Mouse (Mus musculus): ENCODE data around the gene Zfp276. TPM values are rescaled to one million over a fixed set of nuclear protein-coding genes. Genes with fewer than 3 reads are reported as not detected.
"Not testable (repeated sequence)": the region's sequence is repeated elsewhere in the genome, so short reads cannot be mapped to it uniquely, and the experiment has no call there.

Zfp276 gene
- total and polyA plus RNA-seq, 3 experiments = 7.1 to 15.0 (median 8.6) TPM

- no peak for DNase-seq (ENCODE audit: low spot score)
- ATAC-seq (ENCODE audit: extremely low read depth, insufficient number of reproducible peaks, low FRiP score, poor library complexity, severe bottlenecking) = no peak
These were observed 33.1 kb upstream of the Zfp276 start for GRCm38 (mm10) chr8:123220917-123221316.

DNA sequence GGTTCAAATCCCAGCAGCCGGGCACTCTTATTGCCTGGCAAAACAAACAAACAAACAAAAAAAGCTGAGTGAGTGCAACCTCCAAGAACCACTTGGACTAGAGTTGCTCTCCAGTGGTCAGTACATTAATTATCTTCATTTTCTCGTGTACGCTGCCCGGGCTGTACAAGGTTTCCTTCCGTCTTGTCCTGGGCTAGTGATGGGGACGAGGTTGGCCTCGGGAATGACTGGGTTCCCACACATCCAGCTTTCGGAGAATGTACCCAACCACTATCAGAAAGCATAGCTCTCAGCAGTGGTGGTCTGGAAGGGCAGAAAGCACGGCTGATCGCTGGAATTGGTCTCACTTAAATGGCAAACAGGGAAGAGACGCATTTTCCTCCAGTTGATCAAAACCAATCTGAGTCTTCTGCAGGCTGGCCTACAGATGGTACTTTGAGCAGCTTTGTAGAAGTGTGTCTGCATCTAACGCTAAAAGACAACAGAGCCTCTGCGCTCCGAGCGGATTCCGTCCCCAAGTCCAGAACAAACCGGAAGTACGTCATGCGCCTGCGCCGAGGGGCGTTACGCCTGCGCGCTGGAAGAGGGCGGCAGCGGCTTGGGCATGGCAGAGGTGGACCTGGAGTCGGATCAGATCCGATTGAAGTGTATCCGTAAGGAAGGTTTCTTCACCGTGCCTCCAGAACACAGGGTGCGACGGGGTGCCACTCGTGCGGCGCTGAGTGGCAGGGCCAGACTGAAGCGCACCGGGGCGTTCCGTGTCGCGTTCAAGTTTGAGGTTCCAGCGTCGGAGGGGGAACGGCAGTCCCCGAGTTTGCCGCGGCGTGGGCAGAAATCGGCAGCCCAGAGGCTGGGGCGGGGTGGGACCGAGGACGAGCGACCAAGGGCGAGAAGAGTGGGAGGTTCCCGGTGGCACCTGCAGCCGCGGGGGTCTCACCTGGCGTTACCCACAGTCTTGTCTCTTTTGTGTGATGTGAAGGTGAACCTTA lies 29.4 kb upstream of the Zfp276 start, which contains the start of gene Cdk10:
Cdk10 (plus strand) TSS at position 565 of the 989 bp plus-strand sequence.
- peak; percentile 91 for DNase-seq (ENCODE audit: low spot score)
- peak; percentile 87 for ATAC-seq (ENCODE audit: extremely low read depth, insufficient number of reproducible peaks, low FRiP score, poor library complexity, severe bottlenecking)
- H3K27me3 ChIP-seq (ENCODE audit: insufficient read depth, low read length) = peaks cover 4% of the 10 kb centered on the region; the same call in 1 of the 2 replicates
- H3K9me3 ChIP-seq (replicated peaks) = no peaks in the 10 kb centered on the region
- TF ChIP-seq POLR2AphosphoS5 (IDR thresholded peaks at IDR 0.05; ENCODE audit: insufficient replicate concordance, low read depth, low read length) = no peak
- TF ChIP-seq GATA1 (IDR thresholded peaks at IDR 0.05; ENCODE audit: borderline replicate concordance, low read length) = no peak
- TF ChIP-seq GATA2 (IDR thresholded peaks at IDR 0.05; ENCODE audit: borderline replicate concordance, low read depth, low read length) = no peak
- no peak for TF ChIP-seq TAL1 (conservative IDR thresholded peaks at IDR 0.05; ENCODE audit: low read depth, low read length)
- TF ChIP-seq CTCF (IDR thresholded peaks at IDR 0.05; ENCODE audit: low read depth, low read length) = no peak
- H3K36me3 ChIP-seq (replicated peaks) = peaks cover 38% of the 10 kb centered on the region
- peak within 1 kb of the TSS; percentile 93 for H3K4me3 ChIP-seq (ENCODE audit: low read depth, low read length)
- peaks cover 20% of the 10 kb centered on the region for H3K4me1 ChIP-seq (ENCODE audit: insufficient read depth, low read depth, low read length)

More at GRCm38 (mm10) chr8:123220917-123221316, 33.1 kb upstream of the Zfp276 start:
- no peaks in the 10 kb centered on the region for H3K9me3 ChIP-seq (replicated peaks)
- H3K4me3 ChIP-seq (ENCODE audit: low read depth, low read length) = no peak overlapping the region
- H3K27me3 ChIP-seq (ENCODE audit: insufficient read depth, low read length) = peaks cover 17% of the 10 kb centered on the region
- TF ChIP-seq GATA1 (IDR thresholded peaks at IDR 0.05; ENCODE audit: borderline replicate concordance, low read length) (no peak), GATA2 (IDR thresholded peaks at IDR 0.05; ENCODE audit: borderline replicate concordance, low read depth, low read length) (no peak), TAL1 (conservative IDR thresholded peaks at IDR 0.05; ENCODE audit: low read depth, low read length) (no peak), POLR2AphosphoS5 (IDR thresholded peaks at IDR 0.05; ENCODE audit: insufficient replicate concordance, low read depth, low read length) (no peak), CTCF (IDR thresholded peaks at IDR 0.05; ENCODE audit: low read depth, low read length) (no peak)
- peaks cover 2% of the 10 kb centered on the region for H3K36me3 ChIP-seq (replicated peaks)
- peaks cover 28% of the 10 kb centered on the region for H3K4me1 ChIP-seq (ENCODE audit: insufficient read depth, low read depth, low read length)

DNA sequence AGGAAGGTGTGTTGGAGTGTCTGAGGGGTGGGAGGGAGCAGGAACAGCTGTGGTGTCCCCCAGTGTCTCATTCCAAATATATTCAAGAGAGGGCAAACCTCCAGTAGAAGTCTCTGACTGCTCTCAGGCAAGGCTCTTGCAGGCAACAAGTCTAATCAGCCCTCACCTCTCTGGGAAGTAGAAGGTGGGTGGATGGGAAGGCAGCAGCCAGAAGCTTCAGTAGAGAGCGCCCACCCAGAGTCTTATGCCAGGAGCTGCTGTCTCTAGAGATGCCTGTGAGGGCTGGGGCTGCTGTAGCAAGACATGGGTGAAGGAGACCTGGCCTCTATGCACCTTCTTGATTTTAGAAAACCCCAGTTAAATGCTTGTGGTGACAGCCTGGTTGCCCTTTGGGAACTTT lies 25.6 kb upstream of the Zfp276 start:
- DNase-seq (ENCODE audit: low spot score) (no peak), ATAC-seq (ENCODE audit: extremely low read depth, insufficient number of reproducible peaks, low FRiP score, poor library complexity, severe bottlenecking) (no peak)
- no peak overlapping the region for H3K4me3 ChIP-seq (ENCODE audit: low read depth, low read length)
- H3K27me3 ChIP-seq (ENCODE audit: insufficient read depth, low read length) = no peaks in the 10 kb centered on the region
- no peak for TF ChIP-seq GATA1 (IDR thresholded peaks at IDR 0.05; ENCODE audit: borderline replicate concordance, low read length)
- no peak for TF ChIP-seq CTCF (IDR thresholded peaks at IDR 0.05; ENCODE audit: low read depth, low read length)
- TF ChIP-seq POLR2AphosphoS5 (IDR thresholded peaks at IDR 0.05; ENCODE audit: insufficient replicate concordance, low read depth, low read length) = no peak
- no peak for TF ChIP-seq GATA2 (IDR thresholded peaks at IDR 0.05; ENCODE audit: borderline replicate concordance, low read depth, low read length)
- TF ChIP-seq TAL1 (conservative IDR thresholded peaks at IDR 0.05; ENCODE audit: low read depth, low read length) = no peak
- H3K36me3 ChIP-seq (replicated peaks) = peaks cover 71% of the 10 kb centered on the region
- H3K4me1 ChIP-seq (ENCODE audit: insufficient read depth, low read depth, low read length) = peaks cover 25% of the 10 kb centered on the region
- no peaks in the 10 kb centered on the region for H3K9me3 ChIP-seq (replicated peaks)

GRCm38 (mm10) chr8:123230326-123230725 lies 23.7 kb upstream of the Zfp276 start:
- not testable (repeated sequence) for H3K9me3 ChIP-seq (replicated peaks); H3K4me3 ChIP-seq (ENCODE audit: low read depth, low read length); DNase-seq (ENCODE audit: low spot score); ATAC-seq (ENCODE audit: extremely low read depth, insufficient number of reproducible peaks, low FRiP score, poor library complexity, severe bottlenecking)
- H3K4me1 ChIP-seq (ENCODE audit: insufficient read depth, low read depth, low read length) = peaks cover 34% of the 10 kb centered on the region
- peaks cover 81% of the 10 kb centered on the region for H3K36me3 ChIP-seq (replicated peaks)
- H3K27me3 ChIP-seq (ENCODE audit: insufficient read depth, low read length) = peaks cover 12% of the 10 kb centered on the region; the same call in 1 of the 2 replicates

- TF ChIP-seq POLR2AphosphoS5 (IDR thresholded peaks at IDR 0.05; ENCODE audit: insufficient replicate concordance, low read depth, low read length) (no peak), GATA2 (IDR thresholded peaks at IDR 0.05; ENCODE audit: borderline replicate concordance, low read depth, low read length) (no peak), CTCF (IDR thresholded peaks at IDR 0.05; ENCODE audit: low read depth, low read length) (no peak), TAL1 (conservative IDR thresholded peaks at IDR 0.05; ENCODE audit: low read depth, low read length) (no peak), GATA1 (IDR thresholded peaks at IDR 0.05; ENCODE audit: borderline replicate concordance, low read length) (no peak)
- DNase-seq (ENCODE audit: low spot score) = no peak
- Histone ChIP-seq H3K27me3 (ENCODE audit: insufficient read depth, low read length) (peaks cover 23% of the 10 kb centered on the region), H3K9me3 (replicated peaks) (no peaks in the 10 kb centered on the region), H3K4me3 (ENCODE audit: low read depth, low read length) (no peak overlapping the region), H3K4me1 (ENCODE audit: insufficient read depth, low read depth, low read length) (peaks cover 39% of the 10 kb centered on the region), H3K36me3 (replicated peaks) (peaks cover 71% of the 10 kb centered on the region)
- ATAC-seq (ENCODE audit: extremely low read depth, insufficient number of reproducible peaks, low FRiP score, poor library complexity, severe bottlenecking) = no peak
These were observed 22.3 kb upstream of the Zfp276 start for GRCm38 (mm10) chr8:123231742-123232141.

- H3K27me3 ChIP-seq (ENCODE audit: insufficient read depth, low read length) = peaks cover 27% of the 10 kb centered on the region
- no peak for TF ChIP-seq GATA1 (IDR thresholded peaks at IDR 0.05; ENCODE audit: borderline replicate concordance, low read length)
- no peak for TF ChIP-seq GATA2 (IDR thresholded peaks at IDR 0.05; ENCODE audit: borderline replicate concordance, low read depth, low read length)
- no peak for TF ChIP-seq TAL1 (conservative IDR thresholded peaks at IDR 0.05; ENCODE audit: low read depth, low read length)
- TF ChIP-seq POLR2AphosphoS5 (IDR thresholded peaks at IDR 0.05; ENCODE audit: insufficient replicate concordance, low read depth, low read length) = no peak
- TF ChIP-seq CTCF (IDR thresholded peaks at IDR 0.05; ENCODE audit: low read depth, low read length) = no peak
- no peak for ATAC-seq (ENCODE audit: extremely low read depth, insufficient number of reproducible peaks, low FRiP score, poor library complexity, severe bottlenecking)
- no peak overlapping the region for H3K4me3 ChIP-seq (ENCODE audit: low read depth, low read length)
- no peak for DNase-seq (ENCODE audit: low spot score)
- H3K4me1 ChIP-seq (ENCODE audit: insufficient read depth, low read depth, low read length) = peaks cover 41% of the 10 kb centered on the region
- peaks cover 63% of the 10 kb centered on the region for H3K36me3 ChIP-seq (replicated peaks)
- no peaks in the 10 kb centered on the region for H3K9me3 ChIP-seq (replicated peaks)
These were observed 21.4 kb upstream of the Zfp276 start for GRCm38 (mm10) chr8:123232553-123232952.
